11 mouse cellular contexts compared by ENCODE assay signal in the genomic region with DNA sequence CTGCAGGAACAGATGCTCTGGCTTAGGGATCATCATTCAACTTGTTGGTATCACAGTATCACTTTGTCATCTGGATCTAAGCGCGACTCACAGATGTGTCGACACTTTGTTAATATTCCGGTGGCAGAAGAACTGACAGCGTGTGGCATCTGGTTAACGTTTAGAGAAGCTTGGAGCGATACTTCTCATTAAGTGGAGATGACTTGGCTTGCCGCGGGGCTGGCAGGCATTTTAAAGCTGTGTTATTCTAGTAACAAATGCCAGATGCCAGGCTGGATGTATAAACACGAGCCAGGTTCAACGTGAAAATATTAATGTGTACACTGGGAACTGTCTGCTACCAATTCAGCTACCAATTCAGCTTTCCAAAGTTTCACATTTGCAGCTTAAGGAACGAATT.
DNase-seq lines count a peak whose midpoint lies in the region; ATAC-seq and TF ChIP-seq lines count a peak whose summit lies in the region.
"Had no signal": no experiment of that assay in that cellular context is flagged by ENCODE, and none has a peak within 500 bp of the region (broad histone marks: within the 10 kb centered on the region; RNA-seq: fewer than 3 reads in every experiment).

No protein-coding gene starts in this region.

- H3K4me3 ChIP-seq in heart, postnatal 0 days (ENCODE audit: low read depth, low read length) = no peak overlapping the region
- H3K4me3 ChIP-seq in stomach, embryonic 14.5 days (ENCODE audit: low read depth, low read length) = no peak overlapping the region
- H3K4me3 ChIP-seq in stomach, postnatal 0 days (ENCODE audit: low read depth, low read length) = no peak overlapping the region
- peak overlapping the region; percentile 5; the same call in 1 of the 2 replicates for H3K4me3 ChIP-seq in layer of hippocampus, adult 2 months
- H3K4me3 ChIP-seq: neural tube, embryonic 12.5 days had no signal

- TF ChIP-seq CTCF in heart, postnatal 0 days (IDR thresholded peaks at IDR 0.05; ENCODE audit: low read depth) = no peak
- no peak for TF ChIP-seq CTCF in stomach, postnatal 0 days (IDR thresholded peaks at IDR 0.05; ENCODE audit: low read depth)
- TF ChIP-seq CTCF in layer of hippocampus, adult 2 months (conservative IDR thresholded peaks at IDR 0.05) = no peak

- no peak for ATAC-seq in heart, postnatal 0 days (ENCODE audit: insufficient read depth, low read depth)
- ATAC-seq in stomach, embryonic 14.5 days (ENCODE audit: insufficient number of reproducible peaks, insufficient read depth, low FRiP score, low read depth) = peak; percentile 23; the same call in 1 of the 2 replicates
- no peak for ATAC-seq in stomach, postnatal 0 days (ENCODE audit: low FRiP score, low TSS enrichment)
- no peak for ATAC-seq in cerebellum, adult (ENCODE audit: insufficient number of reproducible peaks, low FRiP score, low TSS enrichment)

- WGBS in heart, postnatal 0 days = 18% methylated on average over 12 of the region's 12 CpGs
- WGBS in stomach, embryonic 14.5 days = 34% methylated on average over 12 of the region's 12 CpGs
- WGBS in stomach, postnatal 0 days = 46% methylated on average over 12 of the region's 12 CpGs

- H3K4me2 ChIP-seq in heart, postnatal 0 days (ENCODE audit: low read depth, low read length) = peak overlapping the region; percentile 38
- H3K4me2 ChIP-seq in stomach, embryonic 14.5 days (replicated peaks; ENCODE audit: low read depth, low read length) = no peak overlapping the region
- H3K4me2 ChIP-seq in stomach, postnatal 0 days (replicated peaks; ENCODE audit: low read depth) = no peak overlapping the region
- H3K4me2 ChIP-seq: neural tube, embryonic 12.5 days had no signal

- H3K9ac ChIP-seq in heart, postnatal 0 days (replicated peaks; ENCODE audit: low read depth, low read length) = no peak overlapping the region
- H3K9ac ChIP-seq in stomach, embryonic 14.5 days (replicated peaks; ENCODE audit: low read depth, low read length) = no peak overlapping the region
- H3K9ac ChIP-seq in stomach, postnatal 0 days (ENCODE audit: low read length) = no peak overlapping the region
- H3K9ac ChIP-seq: neural tube, embryonic 12.5 days had no signal

- TF ChIP-seq EP300 in heart, postnatal 0 days (IDR thresholded peaks at IDR 0.05; ENCODE audit: low read depth) = no peak
- no peak for TF ChIP-seq EP300 in stomach, postnatal 0 days (optimal IDR thresholded peaks at IDR 0.05)

- H3K36me3 ChIP-seq in heart, postnatal 0 days (replicated peaks; ENCODE audit: control insufficient read depth, insufficient read depth, low read length) = no peaks in the 10 kb centered on the region
- H3K36me3 ChIP-seq in stomach, embryonic 14.5 days (ENCODE audit: control insufficient read depth, insufficient read depth, low read length) = no peaks in the 10 kb centered on the region
- no peaks in the 10 kb centered on the region for H3K36me3 ChIP-seq in stomach, postnatal 0 days (ENCODE audit: control insufficient read depth, insufficient read depth, low read length)
- H3K36me3 ChIP-seq: neural tube, embryonic 12.5 days had no signal

- no peaks in the 10 kb centered on the region for H3K27me3 ChIP-seq in heart, postnatal 0 days (ENCODE audit: control insufficient read depth, insufficient read depth, low read length)
- H3K27me3 ChIP-seq in stomach, embryonic 14.5 days (ENCODE audit: control insufficient read depth, insufficient read depth, low read length) = no peaks in the 10 kb centered on the region
- H3K27me3 ChIP-seq in stomach, postnatal 0 days (ENCODE audit: control insufficient read depth, insufficient read depth, low read length) = no peaks in the 10 kb centered on the region
- H3K27me3 ChIP-seq: neural tube, embryonic 12.5 days had no signal

- H3K4me1 ChIP-seq in heart, postnatal 0 days (ENCODE audit: control insufficient read depth, insufficient read depth) = no peaks in the 10 kb centered on the region
- H3K4me1 ChIP-seq in stomach, embryonic 14.5 days (ENCODE audit: control insufficient read depth, insufficient read depth, low read length) = no peaks in the 10 kb centered on the region
- H3K4me1 ChIP-seq in stomach, postnatal 0 days (replicated peaks; ENCODE audit: control insufficient read depth, insufficient read depth) = no peaks in the 10 kb centered on the region
- H3K4me1 ChIP-seq: neural tube, embryonic 12.5 days had no signal

- no peak overlapping the region for H3K27ac ChIP-seq in heart, postnatal 0 days (ENCODE audit: low read depth)
- H3K27ac ChIP-seq in stomach, embryonic 14.5 days (ENCODE audit: low read length) = no peak overlapping the region
- no peak overlapping the region for H3K27ac ChIP-seq in stomach, postnatal 0 days (replicated peaks)
- no peak overlapping the region for H3K27ac ChIP-seq in layer of hippocampus, adult 2 months
- H3K27ac ChIP-seq: neural tube, embryonic 12.5 days had no signal

- DNase-seq in heart, postnatal 0 days (ENCODE audit: low spot score) = no peak
- no peak for DNase-seq in heart, postnatal 4 days
- no peak for DNase-seq in stomach, postnatal 0 days (ENCODE audit: low spot score)
- peak in 1 of 2 experiments; percentile 3 for DNase-seq in layer of hippocampus, adult 2 months (ENCODE audit: low spot score in 2 of 2)
- DNase-seq in cerebellum, adult 11-12 months = no peak
- no peak for DNase-seq in right cerebral cortex, adult 2 months (ENCODE audit: low spot score in 2 of 2)
- DNase-seq: cerebellum, adult 9-10 months; kidney, adult 18-20 months had no signal

- no peaks in the 10 kb centered on the region for H3K9me3 ChIP-seq in heart, postnatal 0 days (replicated peaks; ENCODE audit: control insufficient read depth, low read length)
- H3K9me3 ChIP-seq in stomach, embryonic 14.5 days (ENCODE audit: control insufficient read depth, low read depth, low read length) = no peaks in the 10 kb centered on the region
- no peaks in the 10 kb centered on the region for H3K9me3 ChIP-seq in stomach, postnatal 0 days (ENCODE audit: control insufficient read depth, low read length)
- H3K9me3 ChIP-seq: neural tube, embryonic 12.5 days had no signal
